Mouse (Mus musculus) MEL (cell line): ENCODE data around the gene Olfr1437. TPM values are rescaled to one million over a fixed set of nuclear protein-coding genes. Genes with fewer than 3 reads are reported as not detected.

Experiments
- DNase-seq: peaks from one replicate; pipeline ENCODE4 v3.0.0; 2011; ENCODE audit warnings: low read depth, low spot score
- H3K27ac ChIP-seq: 2 replicates; pipeline ENCODE4 v1.5.1; 2012; ENCODE audit warnings: low read depth, mild to moderate bottlenecking, control low read depth, low read length, moderate library complexity; ENCODE audit not compliant: control insufficient read depth
- H3K27me3 ChIP-seq, 2 experiments: fragments of 150-350 bp in 1 of 2; sonication (generic) in 1 of 2; 2 replicates each; pipeline ENCODE4 v1.6.1; 2012; ENCODE audit warnings: low read length in 2 of 2, mild to moderate bottlenecking in 2 of 2, improper control_type of control experiment in 1 of 2, moderate library complexity in 1 of 2; ENCODE audit not compliant: insufficient read depth in 2 of 2, control insufficient read depth in 1 of 2
- H3K36me3 ChIP-seq, 2 experiments: 2 replicates each; pipeline ENCODE4 v1.6.1; 2012 to 2014; ENCODE audit warnings: low read length in 2 of 2, improper control_type of control experiment in 1 of 2, inconsistent platforms in 1 of 2, mild to moderate bottlenecking in 1 of 2; ENCODE audit not compliant: insufficient read depth in 2 of 2, control insufficient read depth in 1 of 2
- H3K4me1 ChIP-seq, 2 experiments: fragments of 150-350 bp in 1 of 2; sonication (generic) in 1 of 2; 2 replicates each; pipeline ENCODE4 v1.6.1; 2012; ENCODE audit warnings: low read length in 2 of 2, improper control_type of control experiment in 1 of 2, mild to moderate bottlenecking in 1 of 2; ENCODE audit not compliant: insufficient read depth in 2 of 2, control insufficient read depth in 1 of 2
- H3K4me3 ChIP-seq, 2 experiments: fragments of 150-350 bp in 1 of 2; sonication (generic) in 1 of 2; 2 replicates each; pipeline ENCODE4 v1.5.1; 2012; ENCODE audit warnings: low read depth in 2 of 2, low read length in 2 of 2, mild to moderate bottlenecking in 2 of 2, moderate library complexity in 2 of 2, control low read depth in 1 of 2, improper control_type of control experiment in 1 of 2; ENCODE audit not compliant: control insufficient read depth in 1 of 2, insufficient read depth in 1 of 2
- H3K79me2 ChIP-seq: 2 replicates; pipeline ENCODE4 v1.6.1; 2012; ENCODE audit warnings: mild to moderate bottlenecking, low read length, moderate library complexity; ENCODE audit not compliant: control insufficient read depth, poor library complexity, insufficient read depth
- H3K9ac ChIP-seq: 2 replicates; pipeline ENCODE4 v1.6.1; 2012; ENCODE audit warnings: low read depth, mild to moderate bottlenecking, control low read depth, low read length, moderate library complexity; ENCODE audit not compliant: control insufficient read depth, poor library complexity, severe bottlenecking
- H3K9me3 ChIP-seq: fragments of 150-350 bp; sonication (generic); replicated peaks from 2 replicates; pipeline ENCODE4 v1.6.1; 2012; ENCODE audit warnings: mild to moderate bottlenecking, low read length, improper control_type of control experiment, moderate library complexity; ENCODE audit not compliant: insufficient read depth
- CHD1 ChIP-seq: IDR thresholded peaks from 2 replicates; pipeline ENCODE4 v1.6.1; 2012; ENCODE audit warnings: low read depth, mild to moderate bottlenecking, inconsistent platforms, low read length, improper control_type of control experiment
- CHD2 ChIP-seq: IDR thresholded peaks from 2 replicates; pipeline ENCODE4 v1.6.1; 2011; ENCODE audit warnings: low read length, improper control_type of control experiment
- GABPA ChIP-seq: IDR thresholded peaks from 2 replicates; pipeline ENCODE4 v1.6.1; 2012; ENCODE audit warnings: low read depth, mild to moderate bottlenecking, inconsistent platforms, low read length, improper control_type of control experiment, moderate library complexity
- JUND ChIP-seq: IDR thresholded peaks from 2 replicates; pipeline ENCODE4 v1.6.1; 2011; ENCODE audit warnings: low read depth, mild to moderate bottlenecking, improper control_type of control experiment, low read length
- MAFK ChIP-seq: IDR thresholded peaks from 2 replicates; pipeline ENCODE4 v1.6.1; 2011; ENCODE audit warnings: low read depth, mild to moderate bottlenecking, low read length, improper control_type of control experiment, borderline replicate concordance
- MAZ ChIP-seq: IDR thresholded peaks from 2 replicates; pipeline ENCODE4 v1.6.1; 2012; ENCODE audit warnings: low read depth, mild to moderate bottlenecking, inconsistent platforms, low read length, improper control_type of control experiment
- MEF2A ChIP-seq: IDR thresholded peaks from 2 replicates; pipeline ENCODE4 v1.6.1; 2014; ENCODE audit warnings: low read depth, mild to moderate bottlenecking, inconsistent platforms, low read length, improper control_type of control experiment; ENCODE audit not compliant: poor library complexity, insufficient replicate concordance, severe bottlenecking; ENCODE audit errors: extremely low read depth
- MXI1 ChIP-seq: IDR thresholded peaks from 2 replicates; pipeline ENCODE4 v1.6.1; 2011; ENCODE audit warnings: mild to moderate bottlenecking, low read depth, low read length, improper control_type of control experiment
- TBP ChIP-seq: IDR thresholded peaks from 2 replicates; pipeline ENCODE4 v1.8.0; 2011; ENCODE audit warnings: low read depth, low read length, improper control_type of control experiment
- USF2 ChIP-seq, 2 experiments: IDR thresholded peaks; 2 replicates each; pipeline ENCODE4 v1.6.1; 2011 to 2012; ENCODE audit warnings: improper control_type of control experiment in 2 of 2, low read length in 2 of 2, borderline replicate concordance in 1 of 2, inconsistent platforms in 1 of 2, low read depth in 1 of 2, mild to moderate bottlenecking in 1 of 2; ENCODE audit not compliant: insufficient read depth in 1 of 2
- ZC3H11A ChIP-seq: IDR thresholded peaks from 2 replicates; pipeline ENCODE4 v1.6.1; 2012; ENCODE audit warnings: low read depth, mild to moderate bottlenecking, inconsistent platforms, low read length, improper control_type of control experiment
- ZNF384 ChIP-seq: IDR thresholded peaks from 2 replicates; pipeline ENCODE4 v1.6.1; 2012; ENCODE audit warnings: low read depth, mild to moderate bottlenecking, inconsistent platforms, low read length, improper control_type of control experiment
- polyA plus RNA-seq, 2 experiments: library from polyadenylated mRNA; stranded (reverse) in 1 of 2; unstranded in 1 of 2; fragments of >175 nt in 1 of 2; fragments of >200 nt in 1 of 2; gene quantifications; 2 replicates each; pipeline versions ENCODE4 v1.2.1 to v1.2.4; 2012; ENCODE audit warnings: low replicate concordance in 2 of 2, low read depth in 1 of 2; ENCODE audit not compliant: insufficient read length in 2 of 2, insufficient read depth in 1 of 2, missing spikeins in 1 of 2
- total RNA-seq: library from RNA; depleted of rRNA; stranded (reverse); fragments of 300-350 nt; gene quantifications from 2 replicates; pipeline ENCODE4 v1.2.3, GENCODE M21; 2012; rRNA removed

Olfr1437 gene
- total and polyA plus RNA-seq, 3 experiments, result not detected

DNA sequence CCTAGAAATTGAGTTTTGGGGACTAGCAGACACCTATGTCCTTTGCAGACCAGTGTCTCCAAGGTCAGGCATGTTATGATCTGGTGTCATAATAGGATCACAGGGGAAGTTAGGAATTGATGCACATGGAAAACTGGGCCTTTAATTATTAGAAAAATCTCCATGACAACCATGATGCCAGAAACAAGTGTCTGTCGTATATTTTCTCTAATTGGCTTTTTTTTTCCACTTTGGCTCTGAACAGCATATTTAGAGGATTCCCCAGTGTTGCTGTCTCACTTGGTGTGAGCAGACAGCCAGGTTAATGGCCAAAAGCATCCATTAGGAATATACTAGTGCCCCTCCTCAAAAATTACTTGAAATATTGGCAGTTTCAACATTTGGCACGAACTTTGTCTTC, 45.3 kb downstream of the Olfr1437 start, which contains the start of gene Olfr1434:
Gene Olfr1434, plus strand, starts transcription at position 301 of the 400 bp plus-strand sequence.
- Histone ChIP-seq H3K27ac (no peak within 1 kb of the TSS), H3K9me3 (no peaks in the 10 kb centered on the region), H3K4me3 (no peak within 1 kb of the TSS), H3K79me2 (no peaks in the 10 kb centered on the region), H3K9ac (no peak within 1 kb of the TSS), H3K4me1 (no peaks in the 10 kb centered on the region), H3K36me3 (no peaks in the 10 kb centered on the region), H3K27me3 (no peaks in the 10 kb centered on the region)
- no peak for DNase-seq
- TF ChIP-seq ZNF384 (no peak), TBP (no peak), ZC3H11A (no peak), JUND (no peak), MEF2A (no peak), GABPA (no peak), USF2 (IDR thresholded peaks at IDR 0.05; ENCODE audit: borderline replicate concordance in 1 of 2, insufficient read depth in 1 of 2, low read depth in 1 of 2, low read length in 2 of 2) (no peak), CHD1 (no peak), CHD2 (no peak), MAZ (no peak), MXI1 (no peak), MAFK (no peak)

Other genes with a start within 250 kb of the Olfr1437 start
- gene Olfr1425, start 247.4 kb downstream of the Olfr1437 start, total RNA-seq, result not detected in 2 replicates
- gene Olfr1425, start 247.4 kb downstream of the Olfr1437 start, polyA plus RNA-seq, result not detected
- gene Olfr1426, start 233.1 kb downstream of the Olfr1437 start, total RNA-seq, result not detected in 2 replicates
- not detected for gene Olfr1426, start 233.1 kb downstream of the Olfr1437 start, polyA plus RNA-seq
- gene Olfr1427, start 221.8 kb downstream of the Olfr1437 start, total RNA-seq, result not detected in 2 replicates
- gene Olfr1427, start 221.8 kb downstream of the Olfr1437 start, polyA plus RNA-seq, result not detected
- gene Olfr1428, start 209.2 kb downstream of the Olfr1437 start, total RNA-seq, result not detected in 2 replicates
- gene Olfr1428, start 209.2 kb downstream of the Olfr1437 start, polyA plus RNA-seq, result not detected
- gene Olfr76, start 201.9 kb downstream of the Olfr1437 start, total RNA-seq, result not detected in 2 replicates
- under 1 TPM in 1 of 2 experiments, not detected in 1; 0.03 TPM for gene Olfr76, start 201.9 kb downstream of the Olfr1437 start, polyA plus RNA-seq
- gene Olfr1555-ps1, start 155.0 kb downstream of the Olfr1437 start, total RNA-seq, result not detected in 2 replicates
- not detected for gene Olfr1555-ps1, start 155.0 kb downstream of the Olfr1437 start, polyA plus RNA-seq
- not detected in 2 replicates for gene Olfr1431, start 124.5 kb downstream of the Olfr1437 start, total RNA-seq
- not detected for gene Olfr1431, start 124.5 kb downstream of the Olfr1437 start, polyA plus RNA-seq
- gene Olfr1432, start 92.5 kb downstream of the Olfr1437 start, total RNA-seq, result not detected in 2 replicates
- not detected for gene Olfr1432, start 92.5 kb downstream of the Olfr1437 start, polyA plus RNA-seq
- not detected in 2 replicates for gene Olfr262, start 83.4 kb downstream of the Olfr1437 start, total RNA-seq
- not detected for gene Olfr262, start 83.4 kb downstream of the Olfr1437 start, polyA plus RNA-seq
- not detected in 2 replicates for gene Olfr235, start 64.1 kb downstream of the Olfr1437 start, total RNA-seq
- gene Olfr235, start 64.1 kb downstream of the Olfr1437 start, polyA plus RNA-seq, result not detected
- not detected in 2 replicates for gene Olfr1434, start 45.2 kb downstream of the Olfr1437 start, total RNA-seq
- not detected for gene Olfr1434, start 45.2 kb downstream of the Olfr1437 start, polyA plus RNA-seq
- gene Olfr1436, start 26.0 kb downstream of the Olfr1437 start, total RNA-seq, result not detected in 2 replicates
- not detected for gene Olfr1436, start 26.0 kb downstream of the Olfr1437 start, polyA plus RNA-seq
- gene Olfr1438-ps1, start 10.8 kb upstream of the Olfr1437 start, total RNA-seq, result not detected in 2 replicates
- under 1 TPM in 1 of 2 experiments, not detected in 1; 0.03 TPM for gene Olfr1438-ps1, start 10.8 kb upstream of the Olfr1437 start, polyA plus RNA-seq
- not detected in 2 replicates for gene Olfr1440, start 62.2 kb upstream of the Olfr1437 start, total RNA-seq
- gene Olfr1440, start 62.2 kb upstream of the Olfr1437 start, polyA plus RNA-seq, result under 1 TPM in 1 of 2 experiments, not detected in 1; 0.01 TPM
- gene Olfr1441, start 92.3 kb upstream of the Olfr1437 start, total RNA-seq, result not detected in 2 replicates
- under 1 TPM in 1 of 2 experiments, not detected in 1; 0.03 TPM for gene Olfr1441, start 92.3 kb upstream of the Olfr1437 start, polyA plus RNA-seq
- not detected in 2 replicates for gene Pfpl, start 102.8 kb upstream of the Olfr1437 start, total RNA-seq
- gene Pfpl, start 102.8 kb upstream of the Olfr1437 start, polyA plus RNA-seq, result not detected
- not detected in 2 replicates for gene Mpeg1, start 135.7 kb upstream of the Olfr1437 start, total RNA-seq
- gene Mpeg1, start 135.7 kb upstream of the Olfr1437 start, polyA plus RNA-seq, result under 1 TPM in 1 of 2 experiments, not detected in 1; 0.07 TPM
- gene Dtx4, start 176.4 kb upstream of the Olfr1437 start, total RNA-seq, result 2.2 and 3.6 TPM in 2 replicates
- 1 to 10 TPM in 1 of 2 experiments, not detected in 1; 8.8 TPM for gene Dtx4, start 176.4 kb upstream of the Olfr1437 start, polyA plus RNA-seq
- gene Fam111a, start 220.6 kb upstream of the Olfr1437 start, total RNA-seq, result 53.1 and 56.1 TPM in 2 replicates
- 100 to 1,000 TPM in 1 of 2 experiments, 10 to 100 TPM in 1; 75.9 to 157 TPM for gene Fam111a, start 220.6 kb upstream of the Olfr1437 start, polyA plus RNA-seq